In genomic region chr10:82974627-82975177, GRCm38 (mm10) we compare ENCODE assay signal across 22 mouse cellular contexts. TPM values are rescaled to one million over a fixed set of nuclear protein-coding genes. Genes with fewer than 3 reads are reported as not detected.
DNase-seq lines count a peak whose midpoint lies in the region; ATAC-seq and TF ChIP-seq lines count a peak whose summit lies in the region.
"Had no signal": no experiment of that assay in that cellular context is flagged by ENCODE, and none has a peak within 500 bp of the region (broad histone marks: within the 10 kb centered on the region; RNA-seq: fewer than 3 reads in every experiment).

No protein-coding gene starts in this region.

- WGBS in forebrain, embryonic 16.5 days = 60% methylated on average over 6 of the region's 6 CpGs
- WGBS in forebrain, embryonic 12.5 days = 67% methylated on average over 6 of the region's 6 CpGs
- WGBS in embryonic facial prominence, embryonic 14.5 days = 47% methylated on average over 6 of the region's 6 CpGs
- WGBS in liver, embryonic 13.5 days (ENCODE audit: insufficient replicate concordance) = 50% methylated on average over 6 of the region's 6 CpGs
- WGBS in stomach, postnatal 0 days = 65% methylated on average over 6 of the region's 6 CpGs
- WGBS in hindbrain, embryonic 13.5 days = 75% methylated on average over 6 of the region's 6 CpGs
- 57% methylated on average over 6 of the region's 6 CpGs for WGBS in cerebellum, adult 2 months

- TF ChIP-seq EP300 in stomach, postnatal 0 days (optimal IDR thresholded peaks at IDR 0.05) = no peak

- H3K4me3 ChIP-seq in forebrain, embryonic 16.5 days (replicated peaks; ENCODE audit: low read length) = no peak overlapping the region
- H3K4me3 ChIP-seq in forebrain, embryonic 12.5 days (replicated peaks) = no peak overlapping the region
- no peak overlapping the region for H3K4me3 ChIP-seq in embryonic facial prominence, embryonic 14.5 days (ENCODE audit: low read depth, low read length)
- H3K4me3 ChIP-seq in liver, embryonic 13.5 days (replicated peaks) = no peak overlapping the region
- H3K4me3 ChIP-seq in stomach, postnatal 0 days (ENCODE audit: low read depth, low read length) = no peak overlapping the region
- no peak overlapping the region for H3K4me3 ChIP-seq in hindbrain, embryonic 13.5 days
- no peak overlapping the region for H3K4me3 ChIP-seq in cerebellum, adult 2 months (replicated peaks; ENCODE audit: insufficient read depth, low read depth, low read length)
- H3K4me3 ChIP-seq: erythroblast, embryonic 14.5 days; heart, embryonic 10.5 days; layer of hippocampus, adult 2 months; left cerebral cortex, adult 2 months had no signal

- no peaks in the 10 kb centered on the region for H3K9me3 ChIP-seq in forebrain, embryonic 16.5 days (ENCODE audit: control insufficient read depth, low read length)
- no peaks in the 10 kb centered on the region for H3K9me3 ChIP-seq in forebrain, embryonic 12.5 days
- no peaks in the 10 kb centered on the region for H3K9me3 ChIP-seq in embryonic facial prominence, embryonic 14.5 days (ENCODE audit: control insufficient read depth, low read length)
- no peaks in the 10 kb centered on the region for H3K9me3 ChIP-seq in liver, embryonic 13.5 days (replicated peaks)
- H3K9me3 ChIP-seq in stomach, postnatal 0 days (ENCODE audit: control insufficient read depth, low read length) = no peaks in the 10 kb centered on the region
- H3K9me3 ChIP-seq in hindbrain, embryonic 13.5 days = no peaks in the 10 kb centered on the region
- H3K9me3 ChIP-seq: heart, embryonic 10.5 days had no signal

- no peak overlapping the region for H3K4me2 ChIP-seq in forebrain, embryonic 16.5 days (ENCODE audit: low read length)
- H3K4me2 ChIP-seq in forebrain, embryonic 12.5 days = no peak overlapping the region
- no peak overlapping the region for H3K4me2 ChIP-seq in embryonic facial prominence, embryonic 14.5 days (ENCODE audit: low read depth, low read length)
- H3K4me2 ChIP-seq in liver, embryonic 13.5 days = peak overlapping the region; percentile 9
- no peak overlapping the region for H3K4me2 ChIP-seq in stomach, postnatal 0 days (replicated peaks; ENCODE audit: low read depth)
- H3K4me2 ChIP-seq in hindbrain, embryonic 13.5 days = no peak overlapping the region

- H3K36me3 ChIP-seq in forebrain, embryonic 16.5 days (ENCODE audit: control insufficient read depth, insufficient read depth) = no peaks in the 10 kb centered on the region
- no peaks in the 10 kb centered on the region for H3K36me3 ChIP-seq in forebrain, embryonic 12.5 days (replicated peaks)
- H3K36me3 ChIP-seq in embryonic facial prominence, embryonic 14.5 days (ENCODE audit: control insufficient read depth, insufficient read depth, low read length) = no peaks in the 10 kb centered on the region
- no peaks in the 10 kb centered on the region for H3K36me3 ChIP-seq in liver, embryonic 13.5 days
- H3K36me3 ChIP-seq in stomach, postnatal 0 days (ENCODE audit: control insufficient read depth, insufficient read depth, low read length) = no peaks in the 10 kb centered on the region
- H3K36me3 ChIP-seq in hindbrain, embryonic 13.5 days = no peaks in the 10 kb centered on the region
- H3K36me3 ChIP-seq: heart, embryonic 10.5 days had no signal

- TF ChIP-seq POLR2A in cerebellum, adult 2 months (IDR thresholded peaks at IDR 0.05; ENCODE audit: borderline replicate concordance, insufficient read depth, low read length) = no peak

- H3K27ac ChIP-seq in forebrain, embryonic 16.5 days (ENCODE audit: low read length) = no peak overlapping the region
- H3K27ac ChIP-seq in forebrain, embryonic 12.5 days = no peak overlapping the region
- no peak overlapping the region for H3K27ac ChIP-seq in embryonic facial prominence, embryonic 14.5 days (replicated peaks; ENCODE audit: low read depth, low read length)
- H3K27ac ChIP-seq in liver, embryonic 13.5 days = no peak overlapping the region
- no peak overlapping the region for H3K27ac ChIP-seq in stomach, postnatal 0 days (replicated peaks)
- H3K27ac ChIP-seq in hindbrain, embryonic 13.5 days = no peak overlapping the region
- no peak overlapping the region for H3K27ac ChIP-seq in cerebellum, adult 2 months (ENCODE audit: insufficient read depth, low read length)
- H3K27ac ChIP-seq: heart, embryonic 10.5 days; kidney, postnatal 0 days; layer of hippocampus, adult 2 months; left cerebral cortex, adult 2 months had no signal

- peak; percentile 38; the same call in 1 of the 2 replicates for ATAC-seq in forebrain, embryonic 16.5 days
- ATAC-seq in forebrain, embryonic 12.5 days (ENCODE audit: low FRiP score) = no peak
- 0 out of 2 replicates have a peak, but pooled peaks have one; percentile 47 for ATAC-seq in embryonic facial prominence, embryonic 14.5 days (ENCODE audit: low read depth)
- no peak for ATAC-seq in liver, embryonic 13.5 days (ENCODE audit: low read depth)
- ATAC-seq in stomach, postnatal 0 days (ENCODE audit: low FRiP score, low TSS enrichment) = 0 out of 2 replicates have a peak, but pooled peaks have one; percentile 40
- ATAC-seq in hindbrain, embryonic 13.5 days (ENCODE audit: low FRiP score) = no peak
- ATAC-seq: CD4-positive, CD25-positive, alpha-beta regulatory T cell, adult 4 months; forebrain, embryonic 14.5 days; inflammation-experienced regulatory T-cells, adult 6 months; lung, postnatal 0 days had no signal

- no peaks in the 10 kb centered on the region for H3K27me3 ChIP-seq in forebrain, embryonic 16.5 days (replicated peaks; ENCODE audit: control insufficient read depth, insufficient read depth, low read length)
- no peaks in the 10 kb centered on the region; the same call in 1 of the 2 replicates for H3K27me3 ChIP-seq in forebrain, embryonic 12.5 days
- no peaks in the 10 kb centered on the region for H3K27me3 ChIP-seq in embryonic facial prominence, embryonic 14.5 days (replicated peaks; ENCODE audit: control insufficient read depth, insufficient read depth, low read length)
- peaks cover 13% of the 10 kb centered on the region for H3K27me3 ChIP-seq in liver, embryonic 13.5 days
- no peaks in the 10 kb centered on the region for H3K27me3 ChIP-seq in stomach, postnatal 0 days (ENCODE audit: control insufficient read depth, insufficient read depth, low read length)
- H3K27me3 ChIP-seq in hindbrain, embryonic 13.5 days = no peaks in the 10 kb centered on the region
- H3K27me3 ChIP-seq in cerebellum, adult 2 months (ENCODE audit: control insufficient read depth, insufficient read depth, low read length) = no peaks in the 10 kb centered on the region

- TF ChIP-seq CTCF in stomach, postnatal 0 days (IDR thresholded peaks at IDR 0.05; ENCODE audit: low read depth) = no peak
- TF ChIP-seq CTCF in cerebellum, adult 2 months (IDR thresholded peaks at IDR 0.05; ENCODE audit: borderline replicate concordance, insufficient read depth, low read depth, low read length) = no peak

- DNase-seq in embryonic facial prominence, embryonic 14.5 days (ENCODE audit: low spot score) = peak; percentile 36
- DNase-seq in liver, embryonic 13.5 days = no peak
- no peak for DNase-seq in stomach, postnatal 0 days (ENCODE audit: low spot score)
- no peak for DNase-seq in cerebellum, adult 2 months
- DNase-seq: adrenal gland, postnatal 10 days; cerebellum, adult 11 months; cerebellum, postnatal 25 days; left cerebral cortex, postnatal 4 days; midbrain, embryonic 14.5 days; right cerebral cortex, postnatal 25 days had no signal

- H3K4me1 ChIP-seq in forebrain, embryonic 16.5 days (replicated peaks; ENCODE audit: control insufficient read depth, insufficient read depth, low read length) = no peaks in the 10 kb centered on the region
- H3K4me1 ChIP-seq in forebrain, embryonic 12.5 days = no peaks in the 10 kb centered on the region
- H3K4me1 ChIP-seq in embryonic facial prominence, embryonic 14.5 days (ENCODE audit: control insufficient read depth, insufficient read depth, low read length) = peaks cover 4% of the 10 kb centered on the region; the same call in 1 of the 2 replicates
- peaks cover 28% of the 10 kb centered on the region for H3K4me1 ChIP-seq in liver, embryonic 13.5 days (replicated peaks)
- no peaks in the 10 kb centered on the region for H3K4me1 ChIP-seq in stomach, postnatal 0 days (replicated peaks; ENCODE audit: control insufficient read depth, insufficient read depth)
- no peaks in the 10 kb centered on the region for H3K4me1 ChIP-seq in hindbrain, embryonic 13.5 days (replicated peaks)
- no peaks in the 10 kb centered on the region for H3K4me1 ChIP-seq in cerebellum, adult 2 months (ENCODE audit: control insufficient read depth, insufficient read depth, low read length)

- no peak overlapping the region for H3K9ac ChIP-seq in forebrain, embryonic 16.5 days (replicated peaks; ENCODE audit: low read depth, low read length)
- no peak overlapping the region for H3K9ac ChIP-seq in forebrain, embryonic 12.5 days
- H3K9ac ChIP-seq in embryonic facial prominence, embryonic 14.5 days (ENCODE audit: low read depth, low read length) = no peak overlapping the region
- H3K9ac ChIP-seq in liver, embryonic 13.5 days = no peak overlapping the region
- no peak overlapping the region for H3K9ac ChIP-seq in stomach, postnatal 0 days (ENCODE audit: low read length)
- no peak overlapping the region for H3K9ac ChIP-seq in hindbrain, embryonic 13.5 days

RNA-seq across cellular contexts. Expression of gene Chst11, which starts 10.6 kb away (rescaled TPM):
- polyA plus RNA-seq in forebrain, embryonic 16.5 days (2015; fragmentation: Nextera tagmentation; extraction: Ambion mirVana) = 3.4 TPM in 2 replicates
- polyA plus RNA-seq in forebrain, embryonic 12.5 days (2016; fragmentation: Nextera tagmentation; extraction: Ambion mirVana) = 1.8 and 2.6 TPM in 2 replicates
- polyA plus RNA-seq in embryonic facial prominence, embryonic 14.5 days (2014; fragmentation: Nextera tagmentation; extraction: Ambion mirVana) = 4.4 and 5.3 TPM in 2 replicates
- polyA plus RNA-seq in liver, embryonic 13.5 days (2015; fragmentation: Nextera tagmentation; extraction: Ambion mirVana) = 1.2 and 1.3 TPM in 2 replicates
- 0.35 and 0.45 TPM in 2 replicates for polyA plus RNA-seq in stomach, postnatal 0 days (2015; fragmentation: Nextera tagmentation; extraction: Ambion mirVana)
- polyA plus RNA-seq in hindbrain, embryonic 13.5 days (2015; fragmentation: Nextera tagmentation; extraction: Ambion mirVana) = 2.7 and 3.2 TPM in 2 replicates
- 21.1 and 22.6 TPM in 2 replicates for polyA plus RNA-seq in cerebellum, adult 2 months (2012; rRNA removed)

Comparison
In these comparisons a context has a peak if more than half of its experiments do, and no peak if none do; other contexts are left out.
1. ATAC-seq: peak in forebrain, embryonic 16.5 days (single experiment), embryonic facial prominence, embryonic 14.5 days (single experiment) and stomach, postnatal 0 days (single experiment); none in forebrain, embryonic 12.5 days (single experiment), liver, embryonic 13.5 days (single experiment) and hindbrain, embryonic 13.5 days (single experiment).